Mouse (Mus musculus) heart, embryonic 15.5 days (tissue): Measurements from ENCODE around the gene Hlx. TPM values are rescaled to one million over a fixed set of nuclear protein-coding genes. Genes with fewer than 3 reads are reported as not detected.
A peak's percentile ranks its signal among the peaks of the same experiment; 100 is the strongest.

ENCODE experiments used
- ATAC-seq: fragments of 200-750 bp; cut with Nextera tagmentation; replicated peaks from 2 replicates; pipeline ENCODE4 v1.8.0; 2017; ENCODE audit warnings: low read depth, moderate TSS enrichment; ENCODE audit not compliant: insufficient number of reproducible peaks, insufficient read depth, low FRiP score
- H3K27ac ChIP-seq: fragments of 300-500 bp; sonication (generic); 2 replicates; pipeline ENCODE4 v1.5.1; 2015; ENCODE audit warnings: mild to moderate bottlenecking, inconsistent platforms
- H3K27me3 ChIP-seq: fragments of 300-500 bp; sonication (generic); 2 replicates; pipeline ENCODE4 v1.6.1; 2015; ENCODE audit warnings: inconsistent platforms
- H3K36me3 ChIP-seq: fragments of 300-500 bp; sonication (generic); 2 replicates; pipeline ENCODE4 v1.6.1; 2015; ENCODE audit warnings: mild to moderate bottlenecking, inconsistent platforms
- H3K4me1 ChIP-seq: fragments of 300-500 bp; sonication (generic); replicated peaks from 2 replicates; pipeline ENCODE4 v1.6.1; 2015; ENCODE audit warnings: inconsistent platforms
- H3K4me2 ChIP-seq: fragments of 300-500 bp; sonication (generic); 2 replicates; pipeline ENCODE4 v1.6.1; 2015; ENCODE audit warnings: inconsistent platforms, mild to moderate bottlenecking, moderate library complexity
- H3K4me3 ChIP-seq: fragments of 300-500 bp; sonication (generic); 2 replicates; pipeline ENCODE4 v1.5.1; 2015; ENCODE audit warnings: mild to moderate bottlenecking, inconsistent platforms
- H3K9ac ChIP-seq: fragments of 300-500 bp; sonication (generic); 2 replicates; pipeline ENCODE4 v1.6.1; 2015; ENCODE audit warnings: mild to moderate bottlenecking, inconsistent platforms
- H3K9me3 ChIP-seq: fragments of 300-500 bp; sonication (generic); replicated peaks from 2 replicates; pipeline ENCODE4 v1.6.1; 2016; ENCODE audit warnings: inconsistent platforms
- WGBS: fragments of 180-500 bp; shearing (Covaris S2); methylation state at CpG from one replicate; pipeline ENCODE4 v1.1.7; 2015; ENCODE audit warnings: mixed read lengths; 5-methylcytosine and 5-hydroxymethylcytosine counted together
- polyA plus RNA-seq: library from polyadenylated mRNA; unstranded; fragments of >200 nt; fragmentation: Nextera tagmentation; extraction: Ambion mirVana; gene quantifications from 2 replicates; pipeline ENCODE4 v1.2.1, GENCODE M21; 2015

Hlx gene
- polyA plus RNA-seq, result 10.9 and 12.0 TPM in 2 replicates

DNA sequence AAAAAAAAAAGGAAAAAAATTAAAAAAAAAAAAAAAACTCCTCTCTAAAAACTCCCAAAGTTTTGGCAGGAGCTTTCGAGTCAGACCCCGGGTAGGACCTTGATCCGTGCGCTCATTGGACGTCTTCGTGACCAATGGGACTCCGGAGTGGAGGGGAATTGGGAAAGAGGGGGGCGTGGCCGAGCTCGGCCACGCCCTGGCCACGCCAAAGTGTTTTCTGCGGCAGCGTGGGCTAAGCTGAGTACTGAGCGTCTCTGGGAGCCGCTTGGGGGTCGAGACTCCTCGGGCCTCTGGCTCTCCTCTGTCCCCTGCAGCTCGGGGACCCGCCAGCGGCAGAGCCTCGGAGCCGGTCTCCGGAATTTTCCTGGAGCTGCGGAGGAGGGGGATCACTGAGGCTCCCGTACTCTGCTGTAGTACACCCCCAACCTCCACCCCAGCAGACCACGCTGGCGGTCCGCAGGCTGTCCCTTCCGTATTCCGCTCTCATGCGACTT lies at the start of gene Hlx:
Hlx (minus strand) TSS at position 64 of the 494 bp plus-strand sequence.
- Histone ChIP-seq H3K4me1 (peaks cover 34% of the 10 kb centered on the region), H3K9me3 (no peaks in the 10 kb centered on the region), H3K4me3 (peak within 1 kb of the TSS; percentile 72), H3K4me2 (peak within 1 kb of the TSS; percentile 95), H3K27ac (peak within 1 kb of the TSS; percentile 84), H3K36me3 (no peaks in the 10 kb centered on the region), H3K9ac (peak within 1 kb of the TSS; percentile 77), H3K27me3 (peaks cover 72% of the 10 kb centered on the region)
- under 1% methylated on average over 32 of the region's 32 CpGs for WGBS
- peak; percentile 81 for ATAC-seq

DNA sequence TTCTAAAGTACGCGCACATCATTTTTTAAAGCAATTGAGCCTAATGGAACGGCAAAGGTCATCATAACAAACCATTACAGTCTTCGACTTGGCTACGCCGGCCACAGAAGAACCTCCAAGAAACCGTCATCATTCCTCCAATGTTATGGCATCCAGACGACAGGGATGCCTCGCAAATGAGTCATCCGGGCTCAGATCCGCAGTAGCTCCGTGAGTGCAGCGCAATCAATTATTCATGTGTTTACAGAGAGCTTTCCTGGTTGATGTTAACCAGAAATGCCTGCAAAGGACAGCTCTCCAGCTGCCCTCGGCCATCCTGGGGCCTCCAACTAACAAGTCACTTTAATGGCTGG lies 49.7 kb upstream of the Hlx start:
- Histone ChIP-seq H3K4me1 (no peaks in the 10 kb centered on the region), H3K9ac (no peak overlapping the region), H3K4me2 (no peak overlapping the region), H3K27ac (no peak overlapping the region), H3K4me3 (no peak overlapping the region), H3K36me3 (no peaks in the 10 kb centered on the region), H3K9me3 (no peaks in the 10 kb centered on the region), H3K27me3 (0 out of 2 replicates have a peak, but pooled peaks cover 2% of the 10 kb centered on the region)
- ATAC-seq, result no peak
- WGBS, result 39% methylated on average over 14 of the region's 14 CpGs

DNA sequence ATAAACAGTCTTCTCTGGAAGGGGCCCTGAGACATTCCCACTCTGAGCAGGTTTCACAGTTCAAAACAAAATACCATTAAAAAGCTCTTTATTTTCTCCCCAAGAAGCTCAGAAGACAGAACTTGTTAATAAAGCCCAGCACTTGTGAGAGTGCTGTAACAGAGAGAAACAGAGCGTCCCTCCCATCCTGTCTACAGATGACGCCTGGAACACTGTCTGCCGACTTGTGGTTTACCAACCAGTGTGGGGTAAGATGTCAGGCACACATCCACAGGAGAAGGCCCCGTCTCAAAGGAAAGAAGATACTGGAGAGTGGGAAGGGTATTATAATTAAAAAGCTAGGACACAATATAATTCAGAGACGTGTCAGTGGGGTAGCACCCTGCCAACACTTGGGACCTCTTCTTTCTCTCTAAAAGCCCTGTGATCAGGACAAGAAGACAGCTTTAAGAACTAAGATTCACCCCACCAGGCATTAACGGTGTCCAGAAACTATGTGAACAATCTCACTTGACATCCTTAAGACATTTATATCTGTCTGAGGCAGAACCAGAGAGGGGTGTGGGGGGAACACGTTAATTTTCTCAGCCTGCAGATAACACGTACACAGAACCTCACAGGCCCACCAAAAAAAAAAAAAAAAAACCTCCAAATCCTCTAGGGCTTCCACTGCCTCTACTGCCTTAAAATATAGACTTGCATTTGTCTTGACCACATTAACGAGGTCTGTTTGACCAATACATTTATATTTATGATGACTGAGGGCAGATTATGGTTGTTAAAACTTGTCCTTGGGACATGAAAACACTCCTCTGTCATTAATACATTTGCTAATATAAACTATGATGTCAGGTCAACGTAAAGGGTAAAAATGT lies 49.1 kb upstream of the Hlx start:
- Histone ChIP-seq H3K9ac (no peak overlapping the region), H3K4me1 (no peaks in the 10 kb centered on the region), H3K27ac (no peak overlapping the region), H3K27me3 (0 out of 2 replicates have a peak, but pooled peaks cover 4% of the 10 kb centered on the region), H3K36me3 (no peaks in the 10 kb centered on the region), H3K4me3 (no peak overlapping the region), H3K9me3 (no peaks in the 10 kb centered on the region), H3K4me2 (no peak overlapping the region)
- ATAC-seq, result no peak
- WGBS, result 53% methylated on average over 10 of the region's 10 CpGs

DNA sequence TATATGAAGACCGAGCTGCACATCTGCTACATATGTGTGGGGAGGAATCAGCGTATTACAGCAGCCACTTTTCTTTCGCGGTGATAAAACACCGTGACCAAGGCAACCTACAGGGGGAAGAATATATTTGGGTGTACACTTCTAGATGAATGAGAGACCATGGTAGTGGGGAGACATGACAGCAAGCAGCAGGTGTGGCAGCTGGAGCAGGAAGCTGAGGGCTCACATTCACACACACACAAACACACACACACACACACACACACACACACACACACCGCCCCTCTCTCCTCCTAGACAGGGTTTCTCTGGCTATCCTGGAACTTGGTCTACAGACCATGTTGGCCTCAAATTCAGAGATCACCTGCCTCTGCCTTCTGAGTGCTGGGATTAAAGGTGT lies 45.7 kb upstream of the Hlx start:
- Histone ChIP-seq H3K9ac (no peak overlapping the region), H3K9me3 (no peaks in the 10 kb centered on the region), H3K27me3 (0 out of 2 replicates have a peak, but pooled peaks cover 9% of the 10 kb centered on the region), H3K27ac (no peak overlapping the region), H3K36me3 (no peaks in the 10 kb centered on the region), H3K4me1 (no peaks in the 10 kb centered on the region), H3K4me2 (no peak overlapping the region), H3K4me3 (no peak overlapping the region)
- WGBS, result 87% methylated on average over 6 of the region's 6 CpGs
- ATAC-seq, result no peak

DNA sequence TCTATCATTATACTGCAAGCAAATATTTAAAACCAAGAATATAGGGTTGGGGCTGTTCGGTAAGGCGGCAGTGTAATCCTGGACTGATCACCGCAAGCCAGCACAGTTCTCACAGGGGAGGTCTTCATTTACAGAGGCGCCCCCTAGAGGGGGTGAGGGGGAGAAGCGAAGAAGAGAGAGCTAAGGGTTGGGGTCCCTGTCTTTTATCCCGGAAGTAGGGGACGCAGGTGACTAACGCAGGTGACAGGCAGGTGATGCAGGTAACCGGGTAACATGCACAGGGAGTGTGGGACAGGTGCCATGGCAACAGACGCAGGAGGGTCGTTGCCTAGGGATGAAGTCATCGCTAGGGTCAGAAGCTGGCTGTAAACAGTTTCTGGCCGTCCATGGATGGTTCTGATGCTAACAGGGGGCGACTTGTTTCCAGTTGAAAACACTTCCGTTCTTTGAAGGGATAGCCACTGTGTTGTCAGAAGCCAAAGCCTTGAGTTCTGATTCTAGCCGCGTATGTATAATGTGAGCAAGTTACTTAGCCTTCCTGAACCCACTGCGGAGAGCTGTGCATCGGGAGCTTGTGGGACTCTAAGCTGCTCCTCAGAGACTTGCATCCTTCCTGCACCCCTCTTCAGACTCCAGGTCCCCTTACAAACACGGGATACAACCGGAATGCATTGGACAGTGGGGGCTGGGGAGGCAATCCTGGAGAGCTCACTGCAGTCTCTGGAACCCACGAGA lies 44.8 kb upstream of the Hlx start:
- Histone ChIP-seq H3K36me3 (no peaks in the 10 kb centered on the region), H3K4me1 (no peaks in the 10 kb centered on the region), H3K27me3 (0 out of 2 replicates have a peak, but pooled peaks cover 9% of the 10 kb centered on the region), H3K9ac (no peak overlapping the region), H3K4me3 (no peak overlapping the region), H3K4me2 (no peak overlapping the region), H3K27ac (no peak overlapping the region), H3K9me3 (no peaks in the 10 kb centered on the region)
- ATAC-seq, result no peak
- 30% methylated on average over 22 of the region's 22 CpGs for WGBS

DNA sequence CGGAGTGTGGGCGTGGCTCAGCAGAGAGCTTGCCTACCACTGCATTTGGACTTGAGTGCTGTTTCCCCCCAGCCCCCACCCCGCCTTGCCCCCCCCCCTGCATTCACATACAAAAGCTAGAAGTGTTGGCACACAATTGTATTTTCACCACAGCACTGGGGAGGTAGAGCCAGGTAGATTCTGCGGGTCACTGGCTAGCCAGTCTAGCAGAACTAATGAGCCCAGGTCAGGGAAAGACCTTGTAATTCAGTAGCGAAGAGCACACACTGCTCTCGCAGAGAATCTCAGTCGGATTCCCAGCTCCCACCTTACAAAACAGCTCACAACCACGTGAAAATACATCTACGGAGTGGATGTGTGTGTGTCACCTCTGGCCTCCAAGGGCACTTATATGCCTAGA lies 42.9 kb upstream of the Hlx start:
- no peaks in the 10 kb centered on the region for H3K9me3 ChIP-seq
- no peak overlapping the region for H3K4me3 ChIP-seq
- 0 out of 2 replicates have a peak, but pooled peaks cover 9% of the 10 kb centered on the region for H3K27me3 ChIP-seq
- no peak overlapping the region for H3K4me2 ChIP-seq
- no peak for ATAC-seq
- H3K36me3 ChIP-seq, result no peaks in the 10 kb centered on the region
- H3K9ac ChIP-seq, result no peak overlapping the region
- H3K27ac ChIP-seq, result no peak overlapping the region
- peaks cover 12% of the 10 kb centered on the region for H3K4me1 ChIP-seq
- WGBS, result 59% methylated on average over 9 of the region's 9 CpGs

DNA sequence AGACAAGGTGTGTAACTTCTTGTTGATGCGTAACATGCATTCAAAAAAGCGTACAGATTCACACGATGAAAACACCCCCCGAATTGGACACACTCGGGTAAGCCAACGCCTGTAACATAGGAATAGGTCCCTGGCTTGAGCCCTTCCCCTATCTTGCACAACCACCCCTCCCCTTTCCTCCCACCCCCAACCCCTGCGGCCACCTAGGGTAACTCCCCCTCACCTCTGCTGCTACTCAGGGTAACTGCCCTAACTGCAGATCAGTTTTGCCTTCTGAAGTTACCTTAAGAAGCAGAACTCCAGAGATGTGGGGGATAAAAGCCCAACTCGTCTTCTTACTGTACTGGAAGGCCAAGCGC lies 39.5 kb upstream of the Hlx start:
- Histone ChIP-seq H3K4me1 (peaks cover 12% of the 10 kb centered on the region), H3K4me3 (no peak overlapping the region), H3K36me3 (no peaks in the 10 kb centered on the region), H3K27me3 (0 out of 2 replicates have a peak, but pooled peaks cover 5% of the 10 kb centered on the region), H3K9ac (no peak overlapping the region), H3K27ac (no peak overlapping the region), H3K9me3 (no peaks in the 10 kb centered on the region), H3K4me2 (peak overlapping the region; percentile 58)
- no peak for ATAC-seq
- whole genome bisulfite sequencing, result 15% methylated on average over 9 of the region's 9 CpGs

DNA sequence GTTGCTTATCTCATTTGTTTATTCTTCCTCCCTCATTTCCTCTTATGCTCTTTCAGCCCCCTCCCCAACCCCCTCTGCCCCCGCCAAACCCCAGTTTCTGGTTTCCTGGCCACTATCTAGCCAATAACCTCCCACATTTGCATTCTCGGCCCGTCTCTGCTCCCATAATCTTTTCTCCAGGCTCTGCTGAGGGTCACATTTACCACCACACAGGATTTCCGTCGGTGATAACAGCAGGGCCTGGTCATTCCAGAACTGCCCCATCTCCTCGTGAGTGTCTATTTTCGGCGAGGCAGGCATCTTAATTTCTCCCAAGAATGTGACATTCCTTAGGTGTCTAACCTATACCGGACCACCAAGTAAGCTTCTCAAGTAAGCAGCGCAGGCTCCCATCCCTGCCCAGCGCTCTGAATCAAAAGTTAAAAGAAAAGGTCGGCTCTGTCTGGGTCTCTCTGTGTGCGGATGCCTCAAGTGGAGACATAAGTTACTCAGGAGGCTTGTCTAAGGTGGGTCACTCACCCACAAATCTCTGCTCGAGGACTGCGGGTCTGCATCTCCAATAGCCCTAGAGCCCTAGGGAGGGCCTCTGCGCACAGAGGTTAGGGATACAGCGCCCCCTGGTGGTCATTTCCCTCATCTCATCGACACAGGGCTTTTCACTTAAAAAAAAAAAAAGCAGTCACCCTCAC lies 38.9 kb upstream of the Hlx start:
- Histone ChIP-seq H3K36me3 (no peaks in the 10 kb centered on the region), H3K4me3 (peak overlapping the region; percentile 19), H3K4me2 (peak overlapping the region; percentile 58), H3K27me3 (0 out of 2 replicates have a peak, but pooled peaks cover 5% of the 10 kb centered on the region), H3K9ac (0 out of 2 replicates have a peak overlapping the region, but pooled peaks have one; percentile 17), H3K4me1 (peaks cover 12% of the 10 kb centered on the region), H3K9me3 (no peaks in the 10 kb centered on the region), H3K27ac (peak overlapping the region; percentile 53)
- peak; percentile 62; the same call in 1 of the 2 replicates for ATAC-seq
- WGBS, result 7% methylated on average over 18 of the region's 18 CpGs

DNA sequence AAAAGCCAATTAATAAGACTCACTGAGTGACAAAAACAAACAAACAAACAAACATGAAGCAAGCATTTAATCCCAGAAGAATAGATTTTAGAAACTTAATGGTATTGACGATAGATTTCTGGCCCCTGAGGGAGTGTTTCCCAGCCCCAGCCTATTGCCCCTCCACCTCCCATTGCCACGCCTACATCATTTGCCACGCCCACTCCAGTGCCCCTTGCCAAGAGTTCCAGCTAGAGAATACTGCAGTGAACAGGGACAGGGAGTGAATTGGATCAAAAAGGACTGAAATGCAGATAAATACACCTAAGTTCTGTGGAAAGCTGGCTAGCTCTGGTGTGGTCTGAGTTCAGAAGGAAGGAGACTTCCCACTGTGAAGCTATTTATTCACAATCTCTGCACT lies 31.4 kb upstream of the Hlx start:
- Histone ChIP-seq H3K36me3 (no peaks in the 10 kb centered on the region), H3K9me3 (no peaks in the 10 kb centered on the region), H3K4me3 (no peak overlapping the region), H3K9ac (no peak overlapping the region), H3K27ac (no peak overlapping the region), H3K4me1 (no peaks in the 10 kb centered on the region), H3K4me2 (no peak overlapping the region), H3K27me3 (no peaks in the 10 kb centered on the region)
- no peak for ATAC-seq
- WGBS, result 48% methylated on average over 3 of the region's 3 CpGs

DNA sequence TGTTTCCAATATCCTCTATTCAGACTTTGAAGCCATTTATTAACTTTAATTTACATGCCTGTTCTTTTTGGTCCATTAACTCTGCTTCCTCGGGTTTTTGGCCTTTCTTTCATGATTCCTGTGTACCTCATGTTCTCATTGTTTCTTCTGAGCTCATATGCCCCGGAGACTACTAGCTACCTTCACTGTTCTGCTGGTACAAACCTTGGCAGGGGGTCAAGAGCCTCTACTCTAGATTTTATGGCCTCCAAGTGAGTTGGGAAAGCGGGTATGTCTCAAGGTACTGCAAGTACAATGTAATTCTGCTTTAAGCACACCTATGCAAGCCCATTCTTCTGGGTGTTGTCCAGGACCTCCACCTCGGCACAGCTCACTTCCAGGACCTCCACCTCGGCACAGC lies 30.5 kb upstream of the Hlx start:
- Histone ChIP-seq H3K9ac (no peak overlapping the region), H3K4me2 (no peak overlapping the region), H3K27me3 (no peaks in the 10 kb centered on the region), H3K4me1 (no peaks in the 10 kb centered on the region), H3K36me3 (no peaks in the 10 kb centered on the region), H3K9me3 (no peaks in the 10 kb centered on the region), H3K4me3 (no peak overlapping the region), H3K27ac (no peak overlapping the region)
- ATAC-seq, result no peak
- 64% methylated on average over 5 of the region's 5 CpGs for WGBS

DNA sequence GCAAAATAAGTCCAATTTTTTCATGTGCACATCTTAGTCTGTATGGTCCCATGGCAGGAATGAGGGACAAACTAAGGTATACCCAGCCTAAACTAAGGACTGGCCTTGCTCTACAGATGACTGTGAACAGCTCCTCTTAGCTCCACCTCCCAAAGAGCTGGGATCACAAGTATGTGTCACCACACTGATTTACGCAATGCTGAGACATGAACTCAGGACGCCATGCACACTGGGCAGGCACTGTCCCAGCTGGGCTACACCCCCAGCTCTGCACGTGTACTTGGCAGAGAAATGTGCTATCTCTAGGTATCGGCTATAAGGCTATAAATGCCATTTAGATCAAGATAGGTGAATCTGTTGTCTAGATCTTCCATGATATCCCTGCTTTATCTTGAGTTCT lies 29.6 kb upstream of the Hlx start:
- ATAC-seq, result no peak
- 61% methylated on average over 4 of the region's 4 CpGs for WGBS
- Histone ChIP-seq H3K27me3 (no peaks in the 10 kb centered on the region), H3K9me3 (no peaks in the 10 kb centered on the region), H3K9ac (no peak overlapping the region), H3K36me3 (no peaks in the 10 kb centered on the region), H3K4me2 (no peak overlapping the region), H3K4me1 (no peaks in the 10 kb centered on the region), H3K4me3 (no peak overlapping the region), H3K27ac (no peak overlapping the region)
